Mouse (Mus musculus) embryo, embryonic 10.5 days (tissue): ENCODE results near the gene Rad51b.

Source experiments
- DNase-seq: peaks from one replicate; pipeline ENCODE4 v3.0.0-alpha.2; 2015; ENCODE audit warnings: low spot score

Rad51b gene

GRCm38 (mm10) chr12:79579018-79579585 lies 282.0 kb downstream of the Rad51b start:
- DNase-seq = no peak

GRCm38 (mm10) chr12:79579837-79580236 lies 282.8 kb downstream of the Rad51b start:
- DNase-seq = no peak

DNA sequence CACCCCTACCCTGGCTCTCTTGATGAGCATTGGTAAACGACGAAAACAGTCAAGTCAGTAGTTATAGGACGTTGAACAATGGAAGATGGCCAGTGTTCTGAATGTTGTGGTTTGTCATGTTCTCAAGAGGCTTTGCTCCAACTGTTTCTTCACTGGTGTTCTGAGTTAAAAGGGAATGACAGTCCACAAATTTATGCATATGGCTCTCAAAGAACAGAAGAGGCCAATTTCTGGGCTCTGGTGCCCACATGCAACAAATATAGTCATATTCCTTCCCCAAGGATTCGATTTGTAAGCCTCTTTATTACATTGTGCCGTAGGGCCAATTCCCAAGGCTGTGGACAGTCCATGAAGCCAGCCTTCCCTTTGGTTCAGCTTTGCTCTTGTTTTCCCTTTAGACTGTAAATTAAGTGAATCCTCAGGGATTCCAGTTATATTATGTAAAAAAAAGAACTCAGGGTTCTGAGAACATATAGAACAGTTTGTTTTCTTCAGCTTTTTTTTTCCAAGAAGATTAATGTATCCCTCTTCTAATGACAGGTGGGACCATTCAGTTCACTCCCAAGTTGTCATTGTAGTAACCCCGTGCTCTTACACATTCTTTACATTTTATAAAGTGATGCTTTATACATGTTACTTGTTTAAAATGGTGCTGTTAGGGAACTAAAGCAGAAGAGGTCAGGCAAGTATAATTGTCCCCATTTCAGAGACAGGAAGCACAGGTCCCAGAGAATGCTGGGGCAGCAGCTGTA lies 287.6 kb downstream of the Rad51b start:
- no peak for DNase-seq

- DNase-seq = no peak
These were observed 288.3 kb downstream of the Rad51b start for GRCm38 (mm10) chr12:79585336-79585735.

DNA sequence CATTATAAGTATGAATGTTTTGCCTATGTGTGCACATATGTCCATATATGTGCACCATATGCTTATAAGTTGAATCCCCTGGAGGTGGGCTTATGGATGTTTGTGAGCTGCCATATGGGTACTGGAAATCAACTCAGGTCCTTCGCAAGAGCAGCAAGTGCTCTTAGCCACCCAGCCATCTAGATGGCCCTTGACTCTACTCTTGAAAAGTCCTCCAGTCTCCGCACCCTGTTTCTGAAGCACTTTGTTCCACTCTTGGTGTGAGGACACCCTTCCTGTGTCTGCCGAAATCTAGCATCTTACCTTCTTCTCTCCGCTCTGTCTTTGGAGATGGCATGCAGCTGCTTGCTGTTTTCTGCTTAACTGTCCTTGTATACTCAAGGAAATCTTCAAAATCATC lies 291.7 kb downstream of the Rad51b start:
- no peak for DNase-seq

- peak; percentile 49 for DNase-seq
These were observed 295.1 kb downstream of the Rad51b start for GRCm38 (mm10) chr12:79592206-79592605.

GRCm38 (mm10) chr12:79596842-79597241 lies 299.8 kb downstream of the Rad51b start:
- DNase-seq = no peak

DNA sequence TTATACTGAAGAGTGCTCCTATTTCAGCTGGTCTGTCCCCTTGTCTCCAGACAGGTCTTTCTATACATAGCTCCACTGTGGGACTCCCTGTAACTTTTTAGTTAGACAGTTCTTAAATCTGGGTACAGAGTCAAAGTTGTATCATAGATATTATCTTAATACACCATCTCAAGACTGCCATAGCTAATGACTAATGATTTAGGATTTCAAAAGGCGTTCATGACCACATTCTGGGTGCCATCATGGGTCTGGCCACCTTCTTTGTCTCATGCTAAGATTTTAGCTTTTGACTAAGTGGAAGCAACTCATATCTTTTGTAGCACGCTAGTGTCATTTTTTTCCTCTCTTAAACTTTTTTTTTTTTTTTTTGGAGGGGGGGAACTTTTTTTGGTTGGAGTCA lies 300.3 kb downstream of the Rad51b start:
- DNase-seq = no peak

- no peak for DNase-seq
These were observed 300.7 kb downstream of the Rad51b start for GRCm38 (mm10) chr12:79597786-79598185.

DNA sequence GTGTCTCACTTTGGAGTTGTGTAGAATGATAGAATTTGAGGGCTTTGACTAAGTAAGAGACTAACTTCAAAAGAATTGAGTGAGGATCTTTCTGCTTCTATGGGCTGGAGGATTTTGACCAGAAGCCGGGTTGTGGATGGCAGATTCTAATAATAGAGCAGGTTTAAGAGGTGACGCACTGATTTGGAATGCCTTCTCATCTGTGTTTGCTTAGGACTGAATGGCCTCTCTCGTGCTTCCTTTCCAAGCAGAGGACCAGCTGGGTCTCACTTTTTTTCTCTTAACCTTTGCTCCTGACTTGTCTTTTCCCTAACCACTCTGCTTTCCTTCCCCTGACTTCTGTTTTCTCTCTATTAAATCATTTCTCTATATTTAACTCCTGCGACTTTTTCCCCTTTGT lies 301.4 kb downstream of the Rad51b start:
- peak; percentile 71 for DNase-seq

DNA sequence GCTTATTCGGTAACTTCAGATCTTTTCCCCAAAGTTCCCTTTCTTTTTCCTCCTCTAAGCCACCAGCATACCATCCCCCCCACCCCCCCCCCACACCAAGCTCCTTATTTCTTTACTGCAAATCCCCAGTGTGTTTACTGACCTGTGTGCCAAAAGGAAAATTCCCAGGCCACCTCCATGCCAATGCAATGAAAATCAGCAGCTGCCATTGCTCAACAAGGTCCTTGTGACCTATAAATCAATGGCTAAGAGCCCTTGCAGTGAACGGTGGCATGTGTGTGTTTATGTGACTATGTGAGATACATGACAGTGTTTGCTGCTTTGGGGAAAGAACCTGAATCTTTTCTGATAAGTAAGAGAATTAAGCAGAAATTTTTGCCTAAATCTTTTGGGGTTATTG lies 301.8 kb downstream of the Rad51b start:
- DNase-seq = no peak

GRCm38 (mm10) chr12:79600149-79600769 lies 303.2 kb downstream of the Rad51b start:
- peak; percentile 67 for DNase-seq

DNA sequence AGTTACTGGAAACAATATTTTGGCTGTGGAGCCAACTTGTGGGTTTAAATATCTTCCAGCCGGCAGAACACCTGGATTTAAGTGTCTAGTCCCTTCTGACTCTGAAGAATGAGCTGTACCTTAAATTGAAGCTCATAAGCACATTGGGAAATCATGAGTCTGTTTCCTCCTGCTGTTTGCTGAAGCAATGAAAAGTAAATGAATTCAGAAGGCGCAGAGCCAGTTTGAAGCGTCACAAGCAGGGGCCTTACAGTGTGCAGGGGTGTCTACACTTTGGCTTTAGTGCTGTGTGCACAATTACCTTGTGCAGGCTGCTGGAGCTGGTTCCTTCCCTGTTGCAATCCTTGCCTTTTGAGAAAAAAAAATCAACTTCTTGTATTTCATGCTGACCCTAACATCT lies 305.6 kb downstream of the Rad51b start:
- DNase-seq = no peak

DNA sequence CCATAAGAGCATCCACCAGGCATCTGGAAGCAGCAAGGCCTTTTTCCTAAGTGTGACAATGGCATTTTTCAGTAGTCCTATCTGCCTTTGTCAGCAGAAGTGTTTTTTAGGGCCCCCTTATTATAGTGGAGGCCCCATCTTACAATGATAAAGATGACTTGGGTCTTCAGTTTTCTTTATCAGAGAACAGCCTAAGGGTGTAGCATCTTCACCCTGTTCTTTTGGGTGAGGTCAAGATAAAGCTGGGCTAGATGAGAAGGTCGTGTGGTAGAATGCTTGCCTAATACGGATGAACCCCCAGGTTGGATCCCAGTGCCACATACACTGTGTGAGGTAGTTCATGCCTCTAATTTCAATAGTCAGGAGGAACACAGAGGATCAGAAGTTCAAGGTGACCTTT lies 307.8 kb downstream of the Rad51b start:
- no peak for DNase-seq

- no peak for DNase-seq
These were observed 309.1 kb downstream of the Rad51b start for GRCm38 (mm10) chr12:79606197-79606631.

- peak; percentile 79 for DNase-seq
These were observed 312.4 kb downstream of the Rad51b start for GRCm38 (mm10) chr12:79609399-79610010.

DNA sequence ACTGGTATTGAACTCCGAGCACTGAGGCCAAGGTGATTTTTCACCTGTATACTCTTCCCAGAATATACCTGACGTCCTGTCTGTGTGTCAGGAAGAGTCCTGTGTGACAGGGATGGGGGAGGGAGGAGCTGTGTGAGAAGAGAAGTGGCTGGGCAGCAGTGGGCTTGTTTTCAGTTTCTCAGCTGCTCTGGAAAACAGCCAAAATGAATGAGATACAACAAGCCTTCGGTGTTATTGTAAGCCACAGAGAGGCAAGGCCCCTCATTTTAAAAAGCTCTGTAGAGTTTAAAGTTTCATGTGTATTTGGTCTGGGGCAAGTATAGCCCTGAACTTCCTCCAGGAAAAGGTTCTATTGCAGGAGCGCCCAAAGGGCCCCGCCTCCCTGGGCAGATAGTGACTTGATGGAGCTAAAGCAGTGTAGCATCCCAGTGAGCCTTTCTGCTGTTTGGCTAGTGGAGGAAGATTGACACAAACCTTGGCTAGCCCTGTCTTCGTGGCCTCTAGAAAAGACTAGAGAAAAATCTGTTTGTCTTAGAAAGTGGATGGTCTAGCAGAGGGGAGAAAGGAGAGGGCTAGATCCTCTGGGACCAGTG lies 313.5 kb downstream of the Rad51b start:
- DNase-seq = no peak

- no peak for DNase-seq
These were observed 314.6 kb downstream of the Rad51b start for GRCm38 (mm10) chr12:79611665-79612064.

- peak; percentile 98 for DNase-seq
These were observed 315.4 kb downstream of the Rad51b start for GRCm38 (mm10) chr12:79612334-79613060.

DNA sequence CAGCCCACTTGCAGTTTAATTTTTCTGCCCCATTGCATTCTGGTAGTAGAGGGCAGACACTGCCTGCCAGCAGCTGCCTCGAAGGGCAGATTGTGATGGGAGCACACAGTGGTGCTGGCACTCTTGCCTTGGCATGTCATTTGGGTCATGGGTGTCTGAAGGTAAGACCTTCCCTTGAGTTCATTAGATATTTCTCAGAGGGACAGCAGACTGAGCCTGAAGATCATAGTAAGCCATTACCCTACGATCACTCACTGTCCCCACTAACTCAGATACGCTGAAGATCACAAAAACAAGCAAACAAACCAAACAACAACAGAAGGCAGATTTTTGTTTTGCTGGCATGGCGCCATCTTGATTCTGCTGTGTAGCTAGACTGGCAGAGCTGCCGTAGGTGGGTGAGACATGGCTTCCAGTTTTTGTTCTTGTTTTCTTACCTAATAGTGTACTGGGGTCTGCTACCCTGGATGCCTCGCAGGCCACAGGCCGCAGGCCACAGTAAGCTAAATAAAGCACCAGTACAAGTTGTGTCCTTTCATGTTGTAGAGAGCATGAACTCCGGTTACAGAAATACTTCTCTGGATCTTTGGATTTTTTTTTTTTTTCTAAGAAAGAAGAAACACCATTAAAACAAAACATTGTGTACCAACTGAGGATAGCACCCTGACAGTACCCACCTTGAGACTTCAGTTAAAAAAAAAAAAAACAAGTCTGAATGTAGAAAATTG lies 316.1 kb downstream of the Rad51b start:
- no peak for DNase-seq
